Mouse (Mus musculus): ENCODE measurements around the gene Glis2.

The Glis2 gene

GRCm38 (mm10) chr16:4640267-4641005, 45.9 kb downstream of the Glis2 start:
- no peak for DNase-seq (ENCODE audit: low spot score)

GRCm38 (mm10) chr16:4641119-4641838, 46.8 kb downstream of the Glis2 start:
- no peak for DNase-seq (ENCODE audit: low spot score)

GRCm38 (mm10) chr16:4642190-4642589, 47.7 kb downstream of the Glis2 start:
- peak; percentile 82 for DNase-seq (ENCODE audit: low spot score)

- DNase-seq (ENCODE audit: low spot score) = peak; percentile 45
These were observed 48.4 kb downstream of the Glis2 start for GRCm38 (mm10) chr16:4642937-4643336.

- DNase-seq (ENCODE audit: low spot score) = peak; percentile 88
These were observed 49.3 kb downstream of the Glis2 start for GRCm38 (mm10) chr16:4643670-4644419.

GRCm38 (mm10) chr16:4645867-4646266, 51.4 kb downstream of the Glis2 start:
- no peak for DNase-seq (ENCODE audit: low spot score)

- peak; percentile 45 for DNase-seq (ENCODE audit: low spot score)
These were observed 52.3 kb downstream of the Glis2 start for GRCm38 (mm10) chr16:4646831-4647230.

- DNase-seq (ENCODE audit: low spot score) = peak; percentile 65
These were observed 53.2 kb downstream of the Glis2 start for GRCm38 (mm10) chr16:4647651-4648141.

- peak; percentile 45 for DNase-seq (ENCODE audit: low spot score)
These were observed 54.0 kb downstream of the Glis2 start for GRCm38 (mm10) chr16:4648416-4649023.

GRCm38 (mm10) chr16:4649211-4649610, 54.7 kb downstream of the Glis2 start:
- DNase-seq (ENCODE audit: low spot score) = no peak

- DNase-seq (ENCODE audit: low spot score) = peak; percentile 41
These were observed 55.2 kb downstream of the Glis2 start for GRCm38 (mm10) chr16:4649692-4650091.

GRCm38 (mm10) chr16:4650161-4650560, 55.6 kb downstream of the Glis2 start:
- DNase-seq (ENCODE audit: low spot score) = no peak

- no peak for DNase-seq (ENCODE audit: low spot score)
These were observed 56.6 kb downstream of the Glis2 start for GRCm38 (mm10) chr16:4651081-4651480.

GRCm38 (mm10) chr16:4651624-4652023, 57.1 kb downstream of the Glis2 start:
- DNase-seq (ENCODE audit: low spot score) = peak; percentile 44

GRCm38 (mm10) chr16:4652707-4653416, 58.3 kb downstream of the Glis2 start:
- DNase-seq (ENCODE audit: low spot score) = peak; percentile 43

- peak; percentile 68 for DNase-seq (ENCODE audit: low spot score)
These were observed 60.2 kb downstream of the Glis2 start for GRCm38 (mm10) chr16:4654706-4655105.

GRCm38 (mm10) chr16:4655251-4655734, 60.8 kb downstream of the Glis2 start:
- peak; percentile 78 for DNase-seq (ENCODE audit: low spot score)

- peak; percentile 61 for DNase-seq (ENCODE audit: low spot score)
These were observed 61.5 kb downstream of the Glis2 start for GRCm38 (mm10) chr16:4655764-4656570.

- DNase-seq (ENCODE audit: low spot score) = no peak
These were observed 62.1 kb downstream of the Glis2 start for GRCm38 (mm10) chr16:4656571-4657081.

GRCm38 (mm10) chr16:4658781-4659245, 64.3 kb downstream of the Glis2 start:
- peak; percentile 77 for DNase-seq (ENCODE audit: low spot score)

Data from testis, postnatal 10 days (tissue).